Mouse (Mus musculus) cerebellum, adult 18-20 months (tissue): ENCODE measurements around the gene Fam205a1.
A peak's percentile ranks its signal among the peaks of the same experiment; 100 is the strongest.
"Not testable (repeated sequence)": the region's sequence is repeated elsewhere in the genome, so short reads cannot be mapped to it uniquely, and the experiment has no call there.

Source experiments
- DNase-seq, 2 experiments: peaks; one replicate each; pipeline ENCODE4 v3.0.0; 2021

Fam205a1 gene

GRCm38 (mm10) chr4:42853788-42854187 is at the start of gene Fam205a1:
Gene Fam205a1, minus strand, starts transcription at chr4:42853888.
- DNase-seq: not testable (repeated sequence)

DNA sequence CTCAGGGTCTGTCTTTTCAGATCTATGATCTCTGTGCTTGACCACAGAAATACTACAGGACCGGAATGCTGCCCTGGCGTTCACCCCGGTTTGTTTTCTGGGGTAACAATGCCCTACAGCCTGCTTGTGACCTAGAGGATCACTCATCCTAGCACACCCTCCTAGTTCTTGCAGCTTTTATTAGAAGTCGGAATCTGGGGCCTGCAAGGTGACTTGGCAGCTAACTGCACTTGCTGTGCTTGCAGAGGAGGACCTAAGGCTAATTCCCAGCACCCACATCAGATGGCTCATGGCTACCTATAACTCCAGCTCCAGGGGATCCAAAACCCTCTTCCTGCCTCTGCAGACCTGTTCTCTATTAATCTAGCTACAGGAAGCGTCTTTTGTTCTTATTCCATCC is 49.0 kb upstream of the Fam205a1 start:
- peak; percentile 6 to 26 for DNase-seq

- DNase-seq: peak; percentile 4 to 15
Observed at GRCm38 (mm10) chr4:42902174-42902573, 48.5 kb upstream of the Fam205a1 start.

DNA sequence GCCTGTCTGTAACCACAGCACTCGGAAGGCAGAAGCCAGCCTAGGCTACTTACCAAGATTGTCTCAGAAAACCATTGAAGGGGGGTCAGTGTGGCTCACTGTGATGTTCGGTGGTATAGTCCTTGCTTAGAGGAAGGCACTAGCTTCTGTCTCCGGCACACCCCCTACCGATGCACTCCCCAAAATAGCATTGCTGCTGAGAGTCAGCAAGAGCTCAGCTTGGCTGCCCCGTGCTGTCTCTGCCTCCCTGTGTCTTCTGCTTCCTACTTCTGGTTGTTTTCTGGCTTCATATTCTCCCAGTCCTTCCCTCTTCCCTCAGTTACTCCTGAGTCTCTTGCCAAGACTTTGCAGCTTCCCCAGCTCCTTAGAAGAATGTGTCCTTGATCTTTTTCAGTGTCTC is 47.2 kb upstream of the Fam205a1 start:
- DNase-seq: no peak

GRCm38 (mm10) chr4:42898914-42899313 is 45.2 kb upstream of the Fam205a1 start:
- no peak for DNase-seq

DNA sequence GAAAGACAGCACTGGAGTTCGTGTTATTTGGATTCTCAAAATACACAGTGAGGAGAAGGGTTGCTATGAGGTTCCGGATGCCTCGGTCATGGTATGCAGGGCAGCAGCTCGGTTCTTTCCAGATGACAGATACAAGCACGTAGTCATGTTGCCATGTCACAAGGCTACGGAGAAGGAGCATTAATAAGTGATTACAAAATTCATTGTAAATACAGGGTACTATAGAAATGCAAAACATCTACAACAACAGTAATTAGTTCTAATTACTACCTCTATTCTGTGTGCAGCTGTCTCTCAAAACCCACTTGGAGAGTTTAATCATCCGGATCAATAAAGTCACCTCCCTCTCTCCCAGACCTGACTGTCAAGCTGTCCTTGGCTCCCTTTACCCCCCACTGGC is 41.4 kb upstream of the Fam205a1 start:
- DNase-seq: no peak

GRCm38 (mm10) chr4:42891176-42891575 is 37.5 kb upstream of the Fam205a1 start:
- no peak for DNase-seq

DNA sequence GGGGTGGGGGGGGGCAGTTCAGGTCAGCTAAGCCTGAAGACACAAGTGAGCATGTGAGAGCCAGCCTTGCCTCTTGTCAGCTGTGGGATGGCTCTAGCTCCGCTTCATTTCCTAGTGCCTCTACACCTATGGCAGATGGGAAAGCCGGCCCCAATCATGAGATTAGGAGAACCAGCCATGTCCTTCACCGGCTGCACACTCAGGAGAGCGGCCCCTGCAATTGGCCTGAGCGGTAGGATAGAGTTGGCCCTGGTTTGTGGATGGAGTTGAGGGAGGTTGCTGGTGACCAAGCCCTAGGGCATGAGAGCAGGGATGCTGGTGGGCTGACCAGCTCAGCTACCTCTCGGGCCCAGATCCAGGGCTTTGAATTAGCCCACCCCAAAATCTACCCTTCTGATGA is 35.1 kb upstream of the Fam205a1 start:
- DNase-seq: no peak

DNA sequence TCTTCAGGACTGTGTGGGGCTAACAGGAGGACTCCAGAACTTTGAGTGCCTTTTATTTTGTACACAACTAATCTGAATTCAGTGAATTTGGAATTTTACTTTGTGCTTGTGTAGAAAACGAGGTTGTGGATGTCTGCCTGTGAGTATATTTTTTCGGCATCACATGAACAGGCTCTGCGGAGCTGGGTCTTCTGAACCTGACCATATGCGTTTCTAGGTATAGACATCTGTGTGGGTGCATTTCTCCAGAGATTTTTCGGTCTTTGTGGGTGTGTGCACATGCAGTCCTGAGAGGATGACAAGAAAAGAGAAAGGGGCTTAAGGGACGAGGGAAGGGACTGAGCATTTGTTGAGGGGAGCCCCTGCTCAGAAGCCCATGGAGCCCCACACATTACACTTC is 33.2 kb upstream of the Fam205a1 start:
- DNase-seq: no peak

DNA sequence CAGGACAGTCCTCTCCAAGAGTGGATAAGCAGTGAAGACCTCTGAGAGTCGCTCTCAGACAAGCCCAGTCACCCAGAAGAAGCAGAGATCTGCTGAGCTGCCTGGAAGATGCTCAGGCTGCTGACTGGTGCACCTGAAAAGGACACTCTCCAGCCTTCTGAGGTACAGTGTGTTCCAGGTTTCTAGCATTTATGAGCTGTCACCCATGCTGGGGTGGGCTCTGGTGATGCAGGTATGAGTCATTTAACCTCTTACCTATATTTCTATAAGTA is 26.9 kb upstream of the Fam205a1 start:
- no peak for DNase-seq

DNA sequence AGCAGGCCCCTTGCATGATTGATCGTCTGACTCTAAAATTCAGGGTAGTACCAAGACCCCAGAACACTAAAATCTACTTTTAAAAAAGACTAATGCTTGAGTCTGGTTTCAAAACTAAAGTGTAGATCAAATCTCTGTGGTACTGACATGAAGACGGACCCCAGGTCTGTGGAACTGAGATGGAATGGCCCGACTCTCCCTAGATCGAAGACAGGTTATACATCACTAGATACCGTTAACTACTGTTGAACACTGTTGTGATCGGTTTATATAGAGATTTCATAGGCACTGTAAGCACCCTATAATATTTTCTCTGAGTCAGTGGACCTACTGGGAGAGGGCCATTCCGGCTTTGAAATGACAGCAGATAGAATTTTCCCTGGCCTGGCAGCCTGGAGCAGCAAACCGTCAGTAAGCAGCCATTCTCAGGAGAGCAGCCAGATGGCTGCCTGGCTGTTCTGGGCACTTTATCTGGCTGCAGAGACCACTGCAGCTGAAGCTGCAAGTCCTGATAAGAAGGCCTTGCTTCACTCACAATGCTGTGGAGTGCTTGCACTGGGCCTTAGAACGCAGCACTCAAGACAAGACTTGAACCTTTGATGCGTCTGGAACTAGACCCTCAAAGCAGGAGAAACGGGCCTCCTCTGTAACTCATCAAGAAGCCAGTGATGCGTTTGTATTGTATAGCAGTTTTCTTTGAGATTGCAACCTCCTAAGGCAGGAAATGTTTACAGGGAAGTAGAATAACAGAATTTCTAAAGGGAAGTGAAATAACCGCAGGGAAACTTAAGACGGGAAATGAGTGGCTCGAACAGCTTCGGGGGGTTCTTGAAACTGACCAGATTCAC is 26.4 kb upstream of the Fam205a1 start:
- no peak for DNase-seq

DNA sequence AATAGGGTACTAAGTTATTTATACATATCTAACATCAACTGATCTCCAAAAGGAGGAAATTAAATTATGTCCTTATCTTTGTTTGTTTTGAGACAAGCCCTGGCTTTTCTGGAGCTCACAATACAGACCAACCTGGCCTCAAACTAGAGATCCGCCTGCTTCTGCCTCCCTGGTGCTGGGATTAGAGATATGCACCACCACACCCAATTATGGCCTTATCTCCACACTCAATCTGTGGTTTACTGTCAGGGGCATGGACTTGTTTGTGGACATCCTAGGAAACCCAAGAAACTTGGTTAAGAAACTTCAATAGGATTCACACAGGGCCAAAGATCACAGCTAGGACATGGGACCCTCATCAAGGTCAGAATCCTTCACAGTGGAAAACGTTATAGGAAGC is 24.0 kb upstream of the Fam205a1 start:
- no peak for DNase-seq

GRCm38 (mm10) chr4:42876586-42877291 is 23.1 kb upstream of the Fam205a1 start:
- DNase-seq: peak; percentile 63 to 74

DNA sequence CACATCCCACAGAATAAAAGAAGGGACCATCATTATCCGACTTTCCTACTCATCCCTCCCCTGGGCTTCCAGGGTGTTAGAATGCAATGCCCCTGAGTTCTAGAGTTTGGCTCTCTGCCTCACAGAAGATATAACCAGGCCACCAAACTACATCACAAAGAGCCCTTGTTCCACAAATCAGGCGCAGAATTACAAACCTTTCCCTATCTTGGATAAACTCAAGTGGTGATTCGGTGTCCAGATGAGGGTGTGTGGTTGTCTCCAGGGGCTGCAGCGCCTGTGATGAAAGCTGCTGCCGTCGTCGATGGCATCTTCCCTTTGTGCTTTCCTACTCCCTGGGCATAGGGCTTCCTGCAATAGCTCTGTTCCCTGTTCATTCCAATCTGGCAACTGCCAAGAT is 20.4 kb upstream of the Fam205a1 start, which contains the start of gene Fam205c:
Fam205c (minus strand) TSS at position 101 of the 400 bp plus-strand sequence.
- no peak for DNase-seq

DNA sequence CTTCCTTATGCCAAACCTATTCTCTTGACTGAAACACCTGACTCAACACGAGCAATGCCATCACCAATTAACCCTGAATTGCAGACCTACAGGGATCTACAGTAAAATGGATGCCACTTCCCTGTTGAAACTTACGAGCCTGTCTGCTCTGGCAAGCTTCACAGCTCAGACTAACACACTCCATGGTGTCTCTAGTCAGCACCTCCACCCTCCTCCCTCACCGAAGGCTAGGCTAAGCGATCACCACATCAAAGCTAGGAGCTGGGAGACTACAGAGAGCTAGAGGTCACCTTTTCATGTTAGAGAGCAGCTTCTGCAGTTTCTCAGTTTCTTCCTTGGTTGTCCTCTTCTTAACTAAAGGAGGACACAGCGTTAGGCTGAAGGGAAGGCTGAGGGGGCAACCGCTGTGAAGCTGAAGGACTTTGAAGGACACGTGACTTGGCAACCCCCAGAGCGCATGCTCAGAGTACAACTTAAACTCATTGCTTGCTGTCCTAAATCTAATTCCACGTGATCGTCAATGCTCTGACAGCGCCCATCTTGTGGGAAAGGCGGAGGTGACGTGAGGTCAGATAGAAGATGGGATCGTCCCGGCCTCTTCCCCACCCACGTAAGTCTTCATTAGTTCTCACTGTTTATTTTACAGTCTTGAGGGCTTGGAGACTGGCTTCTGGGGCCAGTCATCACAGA is 19.2 kb upstream of the Fam205a1 start:
- DNase-seq: no peak

DNA sequence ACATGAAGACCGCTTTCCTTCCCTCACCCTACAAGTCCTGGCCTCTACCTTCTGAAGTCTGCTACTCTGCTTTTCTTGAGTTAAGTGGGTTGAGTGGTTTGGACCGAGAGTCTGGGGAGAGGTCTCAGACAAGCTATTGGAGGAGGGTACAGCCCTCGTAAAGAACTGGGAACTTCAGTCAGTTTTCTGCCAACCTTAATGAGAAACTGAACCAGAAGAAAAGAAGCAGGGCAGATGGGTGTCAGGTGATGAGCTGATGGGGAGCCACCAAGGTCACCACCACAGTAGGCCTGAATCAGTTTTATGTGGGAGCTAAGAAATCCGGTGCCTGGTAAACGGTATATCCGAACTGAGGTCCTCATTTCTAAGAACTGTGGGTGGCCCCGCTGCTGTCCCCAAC is 18.5 kb upstream of the Fam205a1 start:
- no peak for DNase-seq

GRCm38 (mm10) chr4:42870748-42871147 is 17.1 kb upstream of the Fam205a1 start:
- no peak for DNase-seq

GRCm38 (mm10) chr4:42868193-42868592 is 14.5 kb upstream of the Fam205a1 start:
- DNase-seq: no peak

- DNase-seq: no peak
Observed at GRCm38 (mm10) chr4:42867390-42867789, 13.7 kb upstream of the Fam205a1 start.

- DNase-seq: not testable (repeated sequence)
Observed at GRCm38 (mm10) chr4:42863487-42863886, 9.8 kb upstream of the Fam205a1 start.

DNA sequence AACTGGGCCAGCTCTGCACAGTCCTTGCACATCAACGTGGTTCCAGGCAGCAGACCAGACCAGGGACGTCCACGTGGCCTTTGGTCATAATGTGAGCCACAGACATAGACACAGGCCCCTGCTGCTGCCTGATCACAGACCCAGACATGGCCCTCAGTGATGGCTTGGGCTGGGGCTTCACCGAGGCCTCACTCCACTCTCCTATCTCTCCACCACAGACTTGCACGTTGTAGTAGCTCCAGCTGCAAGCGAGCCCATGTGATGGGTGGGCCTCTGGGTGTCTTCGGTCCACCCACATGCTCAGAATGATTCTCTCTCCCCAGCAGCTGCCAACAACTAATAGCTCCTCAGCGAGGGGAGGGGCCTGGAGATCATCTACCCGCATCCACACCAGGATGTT is 6.8 kb upstream of the Fam205a1 start:
- not testable (repeated sequence) for DNase-seq

DNA sequence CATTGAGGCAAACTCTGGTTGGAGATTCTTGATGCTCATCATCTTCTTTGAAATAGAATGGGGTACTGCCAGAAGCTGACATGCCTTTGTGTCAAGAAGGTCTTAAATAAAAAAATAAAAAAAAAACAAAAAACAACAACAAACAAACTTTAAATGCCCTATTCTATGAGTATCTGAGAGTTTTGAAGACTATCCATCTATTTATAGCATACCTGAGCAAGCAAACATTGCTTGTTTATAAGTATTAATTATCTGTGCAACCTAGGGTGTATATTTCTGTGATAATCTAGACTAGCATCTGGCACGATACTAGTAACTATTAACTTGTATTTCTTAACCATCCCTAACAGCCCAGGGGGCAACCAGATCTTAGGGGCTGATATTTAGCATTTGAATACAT is 3.0 kb upstream of the Fam205a1 start, which contains the start of gene Gm12394:
Gm12394 (minus strand) TSS at position 101 of the 400 bp plus-strand sequence.
- DNase-seq: not testable (repeated sequence)
